ENCODE assay signal across 23 mouse cellular contexts in genomic region chr17:8641491-8641890, GRCm38 (mm10).
"Had no signal": no experiment of that assay in that cellular context is flagged by ENCODE, and none has a peak within 500 bp of the region (broad histone marks: within the 10 kb centered on the region; RNA-seq: fewer than 3 reads in every experiment).

No protein-coding gene starts in this region.

- DNase-seq: gastrocnemius, postnatal 14 days; gastrocnemius, postnatal 36 days; heart, adult 2 months; heart, postnatal 10 days; heart, postnatal 4 days; kidney, adult 18-20 months; kidney, adult 8-10 months; kidney, postnatal 14 days; kidney, postnatal 36 days; left cerebral cortex, postnatal 4 days had no signal

- H3K4me3 ChIP-seq: heart, adult 2 months; heart, embryonic 12.5 days; hindbrain, embryonic 10.5 days; hindbrain, embryonic 12.5 days; intestine, embryonic 15.5 days; layer of hippocampus, adult 2 months; limb, embryonic 13.5 days; limb, embryonic 15.5 days; liver, embryonic 12.5 days had no signal

- H3K27ac ChIP-seq: heart, adult 2 months; hindbrain, embryonic 10.5 days; hindbrain, embryonic 12.5 days; hindbrain, embryonic 14.5 days; intestine, embryonic 15.5 days; kidney, postnatal 0 days; layer of hippocampus, adult 2 months; limb, embryonic 13.5 days; limb, embryonic 15.5 days; liver, embryonic 12.5 days had no signal

- H3K27me3 ChIP-seq: intestine, embryonic 15.5 days; limb, embryonic 13.5 days; limb, embryonic 15.5 days; liver, embryonic 12.5 days had no signal

- H3K4me2 ChIP-seq: heart, embryonic 12.5 days; hindbrain, embryonic 12.5 days; hindbrain, embryonic 14.5 days; intestine, embryonic 15.5 days; limb, embryonic 13.5 days; limb, embryonic 15.5 days; liver, embryonic 12.5 days had no signal

- H3K36me3 ChIP-seq: heart, embryonic 12.5 days; hindbrain, embryonic 10.5 days; hindbrain, embryonic 12.5 days; intestine, embryonic 15.5 days; limb, embryonic 13.5 days; limb, embryonic 15.5 days; liver, embryonic 12.5 days had no signal

- ATAC-seq: hindbrain, embryonic 16.5 days; inflammation-experienced regulatory T-cells, adult 6 months; intestine, embryonic 15.5 days; intestine, postnatal 0 days; liver, embryonic 12.5 days had no signal

- H3K9ac ChIP-seq: heart, embryonic 12.5 days; hindbrain, embryonic 12.5 days; hindbrain, embryonic 14.5 days; intestine, embryonic 15.5 days; limb, embryonic 13.5 days; limb, embryonic 15.5 days; liver, embryonic 12.5 days had no signal

- H3K9me3 ChIP-seq: heart, embryonic 12.5 days; hindbrain, embryonic 10.5 days; hindbrain, embryonic 12.5 days; intestine, embryonic 15.5 days; limb, embryonic 13.5 days; limb, embryonic 15.5 days; liver, embryonic 12.5 days had no signal

- H3K4me1 ChIP-seq: heart, embryonic 12.5 days; hindbrain, embryonic 12.5 days; intestine, embryonic 15.5 days; limb, embryonic 13.5 days; limb, embryonic 15.5 days; liver, embryonic 12.5 days had no signal
